Mouse (Mus musculus) heart, embryonic 10.5 days (tissue): Measurements from ENCODE around the gene Utrn. TPM values are rescaled to one million over a fixed set of nuclear protein-coding genes. Genes with fewer than 3 reads are reported as not detected.
A peak's percentile ranks its signal among the peaks of the same experiment; 100 is the strongest.

Source experiments
- DNase-seq: peaks from one replicate; pipeline ENCODE4 v3.0.0-alpha.2; 2017; ENCODE audit warnings: low spot score
- H3K27ac ChIP-seq: fragments of 300-500 bp; sonication (generic); 2 replicates; pipeline ENCODE4 v1.5.1; 2016; ENCODE audit warnings: mild to moderate bottlenecking
- H3K27me3 ChIP-seq: fragments of 300-500 bp; sonication (generic); 2 replicates; pipeline ENCODE4 v1.6.1; 2016; ENCODE audit warnings: mild to moderate bottlenecking; ENCODE audit not compliant: poor library complexity, insufficient read depth, severe bottlenecking
- H3K36me3 ChIP-seq: fragments of 300-500 bp; sonication (generic); 2 replicates; pipeline ENCODE4 v1.6.1; 2016; ENCODE audit warnings: mild to moderate bottlenecking, moderate library complexity
- H3K4me1 ChIP-seq: fragments of 300-500 bp; sonication (generic); 2 replicates; pipeline ENCODE4 v1.6.1; 2016; ENCODE audit warnings: mild to moderate bottlenecking
- H3K4me3 ChIP-seq: fragments of 300-500 bp; sonication (generic); 2 replicates; pipeline ENCODE4 v1.5.1; 2016; ENCODE audit warnings: mild to moderate bottlenecking, moderate library complexity
- H3K9me3 ChIP-seq: fragments of 300-500 bp; sonication (generic); 2 replicates; pipeline ENCODE4 v1.6.1; 2016; ENCODE audit warnings: mild to moderate bottlenecking, moderate library complexity
- WGBS: fragments of 180-500 bp; shearing (Covaris S2); methylation state at CpG from one replicate; pipeline ENCODE4 v1.1.7; 2016; 5-methylcytosine and 5-hydroxymethylcytosine counted together
- polyA plus RNA-seq: library from polyadenylated mRNA; unstranded; fragments of >200 nt; fragmentation: Nextera tagmentation; extraction: Ambion mirVana; gene quantifications from 2 replicates; pipeline ENCODE4 v1.2.1, GENCODE M21; 2016

Gene Utrn
- polyA plus RNA-seq, 1 experiment from 2014 or later, result 65.2 TPM

DNA sequence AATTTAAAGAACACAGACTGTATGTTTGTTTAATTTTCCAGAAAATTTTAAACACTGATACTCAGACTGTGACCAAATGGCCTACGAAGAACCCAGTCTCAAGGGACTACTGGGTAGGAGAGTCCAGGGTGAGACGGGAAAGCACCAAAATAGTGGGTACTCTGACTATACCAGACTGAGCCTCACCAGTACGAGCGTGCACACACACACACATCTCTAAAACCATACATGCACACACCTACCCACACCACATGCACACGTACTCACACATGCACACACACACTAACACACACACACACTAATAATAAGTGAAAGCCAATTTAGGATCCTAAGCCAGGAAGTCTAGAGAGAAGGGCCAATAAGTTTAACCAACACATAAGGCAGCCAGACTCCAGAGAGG, 381.0 kb downstream of the Utrn start:
- Histone ChIP-seq H3K27ac (no peak overlapping the region), H3K4me1 (peaks cover 4% of the 10 kb centered on the region; the same call in 1 of the 2 replicates), H3K36me3 (0 out of 2 replicates have a peak, but pooled peaks cover 3% of the 10 kb centered on the region), H3K9me3 (no peaks in the 10 kb centered on the region), H3K27me3 (no peaks in the 10 kb centered on the region), H3K4me3 (no peak overlapping the region)
- no peak for DNase-seq
- 90% methylated on average over 5 of the region's 5 CpGs for WGBS

DNA sequence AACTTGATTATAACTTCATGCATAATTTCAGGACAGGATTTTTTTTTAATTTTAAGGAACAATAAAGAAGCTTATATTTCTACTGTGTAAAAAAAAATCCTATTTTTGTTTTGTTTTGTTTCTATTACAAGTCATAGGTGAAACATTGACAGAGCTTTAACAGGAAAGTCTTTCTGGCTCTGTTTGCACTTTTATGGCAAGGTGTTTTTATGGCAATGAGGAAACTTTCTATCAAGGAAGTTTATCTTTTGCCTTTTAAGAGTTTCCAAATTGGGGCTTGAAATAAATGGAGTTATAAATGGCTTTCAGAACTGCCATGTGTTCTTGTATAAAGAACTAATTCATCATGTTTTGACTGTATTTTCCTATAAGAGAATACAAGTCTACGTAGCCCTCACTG, 385.7 kb downstream of the Utrn start:
- whole genome bisulfite sequencing, result 93% methylated on average over 1 of the region's 1 CpGs
- Histone ChIP-seq H3K4me3 (no peak overlapping the region), H3K27me3 (no peaks in the 10 kb centered on the region), H3K4me1 (peaks cover 4% of the 10 kb centered on the region; the same call in 1 of the 2 replicates), H3K9me3 (no peaks in the 10 kb centered on the region), H3K36me3 (0 out of 2 replicates have a peak, but pooled peaks cover 6% of the 10 kb centered on the region), H3K27ac (no peak overlapping the region)
- no peak for DNase-seq

DNA sequence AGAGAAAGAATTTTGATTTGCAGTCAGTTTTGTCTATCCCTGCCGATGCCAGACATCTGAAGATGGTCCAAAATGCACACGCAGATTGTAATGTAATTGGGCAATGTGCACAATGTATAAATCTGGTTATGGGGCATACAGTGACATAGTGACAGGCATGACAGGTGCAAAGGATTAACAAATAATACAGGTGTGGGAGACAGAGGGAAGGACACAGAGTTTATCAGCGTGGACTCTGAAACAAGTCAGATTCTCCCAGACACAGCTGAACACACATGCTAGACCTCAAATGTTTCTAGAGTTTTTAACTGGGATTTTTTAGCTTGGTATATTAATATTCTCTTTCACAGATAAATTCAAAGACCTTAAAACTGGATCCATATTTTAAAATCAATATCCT, 386.2 kb downstream of the Utrn start:
- DNase-seq, result no peak
- WGBS, result 90% methylated on average over 3 of the region's 3 CpGs

DNA sequence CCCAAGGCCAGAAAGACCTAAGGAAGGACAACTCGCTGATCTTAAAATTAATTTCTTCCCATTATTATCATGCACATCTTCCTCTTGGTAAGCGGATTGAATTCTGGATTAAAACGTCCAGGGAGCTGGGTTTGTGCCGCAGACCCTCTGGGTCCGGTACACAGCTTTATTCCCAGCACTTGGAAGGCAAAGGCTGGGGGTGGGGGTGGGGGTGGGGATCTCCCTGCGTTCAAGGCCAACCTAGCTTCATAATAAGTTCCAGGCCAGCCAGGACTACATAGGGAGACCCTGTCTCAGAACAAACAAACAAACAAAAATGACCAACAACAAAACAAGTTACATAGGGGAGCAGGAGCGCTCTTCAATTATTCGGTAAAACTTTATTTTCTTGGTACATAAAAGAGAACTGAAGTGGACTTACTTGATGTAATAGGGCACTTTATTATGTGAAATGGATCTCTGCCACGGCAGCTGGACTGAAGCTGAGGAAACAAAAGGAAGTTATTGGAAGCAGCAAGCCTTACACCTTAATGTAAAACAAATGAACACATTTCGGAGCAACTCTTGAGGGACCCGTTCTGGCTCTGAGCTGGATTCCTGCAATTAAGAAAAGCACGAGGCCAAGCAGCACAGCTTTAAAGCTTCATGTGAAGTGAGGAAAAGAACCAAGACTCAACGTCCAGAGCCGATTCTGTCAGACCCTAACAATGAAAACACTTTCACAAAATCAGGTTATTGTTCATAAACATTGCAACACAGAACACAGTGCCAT, 394.1 kb downstream of the Utrn start:
- no peak overlapping the region for H3K4me3 ChIP-seq
- no peaks in the 10 kb centered on the region for H3K36me3 ChIP-seq
- H3K27me3 ChIP-seq, result no peaks in the 10 kb centered on the region
- H3K4me1 ChIP-seq, result no peaks in the 10 kb centered on the region
- DNase-seq, result no peak
- H3K27ac ChIP-seq, result no peak overlapping the region
- 87% methylated on average over 14 of the region's 14 CpGs for WGBS
- no peaks in the 10 kb centered on the region for H3K9me3 ChIP-seq

More for the DNA sequence above, 386.2 kb downstream of the Utrn start:
- no peaks in the 10 kb centered on the region for H3K9me3 ChIP-seq
- peaks cover 4% of the 10 kb centered on the region; the same call in 1 of the 2 replicates for H3K4me1 ChIP-seq
- no peak overlapping the region for H3K4me3 ChIP-seq
- no peaks in the 10 kb centered on the region for H3K27me3 ChIP-seq
- H3K27ac ChIP-seq, result no peak overlapping the region
- 0 out of 2 replicates have a peak, but pooled peaks cover 6% of the 10 kb centered on the region for H3K36me3 ChIP-seq

DNA sequence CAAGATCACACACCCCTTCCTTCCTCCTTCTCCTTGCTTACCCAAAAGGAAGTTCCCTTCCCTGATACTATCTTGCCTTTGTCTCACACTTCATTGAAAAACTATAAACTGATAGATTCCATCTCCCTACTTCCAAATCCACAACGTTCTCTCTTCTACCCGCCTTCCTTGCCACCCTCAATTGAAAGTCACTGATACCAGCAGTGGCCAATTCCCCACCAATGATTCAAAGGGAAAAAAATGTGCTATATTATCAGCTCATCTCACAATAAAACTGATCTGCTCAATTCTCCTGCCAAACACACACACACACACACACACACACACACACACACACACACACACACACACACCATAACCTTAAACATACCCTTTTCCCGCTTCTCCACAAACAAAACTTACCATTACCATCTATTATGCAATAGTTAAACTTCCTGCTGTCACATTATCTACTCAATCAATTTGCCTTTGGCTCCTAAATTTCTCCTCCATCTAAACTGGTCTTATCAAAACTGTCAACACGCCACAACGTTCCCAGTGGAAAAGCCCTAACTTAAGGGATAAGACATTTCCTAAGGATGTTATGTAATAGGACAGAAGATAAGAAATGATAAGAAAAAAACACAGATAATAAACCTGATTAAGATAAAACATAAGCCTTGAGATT, 399.6 kb downstream of the Utrn start:
- Histone ChIP-seq H3K9me3 (no peaks in the 10 kb centered on the region), H3K4me3 (no peak overlapping the region), H3K4me1 (no peaks in the 10 kb centered on the region), H3K27ac (no peak overlapping the region), H3K27me3 (no peaks in the 10 kb centered on the region), H3K36me3 (0 out of 2 replicates have a peak, but pooled peaks cover 3% of the 10 kb centered on the region)
- no peak for DNase-seq
- 46% methylated on average over 5 of the region's 5 CpGs for WGBS

DNA sequence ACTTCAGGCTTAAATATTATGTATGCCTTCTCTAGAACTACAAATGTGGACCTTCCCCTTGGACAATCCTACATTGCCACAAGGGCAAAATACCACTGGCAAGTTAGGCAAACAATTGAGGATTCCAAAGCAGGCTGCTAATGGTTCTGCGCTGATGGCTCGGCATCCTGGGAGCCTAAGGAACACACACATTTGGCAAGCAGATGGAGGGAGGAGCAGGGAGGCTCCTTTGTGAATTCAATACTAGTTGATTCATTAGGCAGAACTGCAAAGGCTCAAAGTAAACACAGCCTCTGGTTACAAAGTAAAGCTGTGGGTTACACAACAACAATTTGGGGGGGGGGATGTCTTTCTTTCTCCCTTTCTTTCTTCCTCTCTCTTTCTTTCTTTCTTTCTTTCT, 401.6 kb downstream of the Utrn start:
- Histone ChIP-seq H3K27ac (no peak overlapping the region), H3K4me1 (no peaks in the 10 kb centered on the region), H3K9me3 (no peaks in the 10 kb centered on the region), H3K36me3 (peaks cover 12% of the 10 kb centered on the region; the same call in 1 of the 2 replicates), H3K27me3 (no peaks in the 10 kb centered on the region), H3K4me3 (no peak overlapping the region)
- WGBS, result 66% methylated on average over 2 of the region's 2 CpGs
- no peak for DNase-seq

DNA sequence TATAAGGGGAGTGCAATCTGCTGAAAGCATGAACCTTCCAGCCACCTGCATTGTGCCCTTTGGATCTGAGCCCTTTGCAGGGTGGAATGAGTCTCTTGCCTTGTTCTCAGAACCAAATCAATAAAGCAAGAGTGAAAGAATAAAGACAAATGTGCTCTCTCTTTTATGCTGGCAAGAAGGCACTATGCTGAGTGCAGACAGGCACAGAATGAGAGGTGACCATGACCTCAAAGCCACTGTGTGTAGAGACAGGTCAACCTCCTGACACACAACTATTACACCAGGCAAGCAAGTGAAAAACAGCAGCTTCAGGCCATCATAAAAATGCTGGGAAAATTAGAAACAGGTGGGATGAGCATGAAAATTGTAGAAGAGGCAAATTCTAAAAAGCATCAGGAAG, 408.2 kb downstream of the Utrn start:
- H3K9me3 ChIP-seq, result no peaks in the 10 kb centered on the region
- H3K36me3 ChIP-seq, result peaks cover 21% of the 10 kb centered on the region; the same call in 1 of the 2 replicates
- H3K27me3 ChIP-seq, result no peaks in the 10 kb centered on the region

DNA sequence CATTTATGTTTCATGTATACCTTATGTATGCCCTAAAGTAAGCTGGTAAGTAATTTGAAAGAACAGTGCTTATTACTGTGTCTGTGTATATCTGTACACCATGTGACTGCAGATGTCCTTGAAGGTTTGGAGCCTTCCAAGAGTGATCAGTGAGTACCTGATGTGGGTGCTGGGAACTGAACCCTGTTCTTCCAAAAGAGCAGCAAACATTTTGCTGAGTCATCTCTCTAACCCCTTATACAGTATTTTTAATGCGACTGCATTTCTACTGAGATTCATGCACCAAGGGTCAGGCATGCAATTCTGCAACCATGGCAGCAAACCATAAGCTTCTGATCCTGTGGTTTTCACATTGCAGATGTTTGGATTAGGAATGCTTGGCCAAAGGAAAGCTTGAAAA, 412.3 kb downstream of the Utrn start:
- Histone ChIP-seq H3K27ac (no peak overlapping the region), H3K4me1 (no peaks in the 10 kb centered on the region), H3K27me3 (no peaks in the 10 kb centered on the region), H3K36me3 (peaks cover 12% of the 10 kb centered on the region; the same call in 1 of the 2 replicates), H3K4me3 (no peak overlapping the region), H3K9me3 (no peaks in the 10 kb centered on the region)
- DNase-seq, result no peak
- 88% methylated on average over 1 of the region's 1 CpGs for WGBS

More for the DNA sequence above, 408.2 kb downstream of the Utrn start:
- no peak overlapping the region for H3K27ac ChIP-seq
- H3K4me1 ChIP-seq, result no peaks in the 10 kb centered on the region
- no peak for DNase-seq
- no peak overlapping the region for H3K4me3 ChIP-seq

DNA sequence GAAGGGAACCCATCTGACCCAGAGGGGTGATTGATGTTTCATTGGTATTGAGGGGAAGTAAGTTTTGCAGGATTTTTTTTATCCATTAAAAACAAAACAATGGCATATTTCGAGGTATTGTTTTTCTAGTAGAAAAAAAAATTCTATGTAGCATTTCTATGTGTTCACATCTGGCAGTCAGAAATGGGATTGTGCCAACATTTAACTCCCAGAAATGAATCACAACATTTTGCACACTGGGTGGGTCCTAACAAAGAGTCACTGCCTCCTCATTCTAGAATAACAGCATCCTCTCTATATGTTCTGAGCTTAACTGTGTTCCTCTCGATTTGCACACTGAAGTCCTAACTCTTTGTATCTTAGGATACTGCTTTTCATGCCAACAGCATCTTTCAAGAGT, 416.5 kb downstream of the Utrn start:
- Histone ChIP-seq H3K36me3 (peaks cover 12% of the 10 kb centered on the region; the same call in 1 of the 2 replicates), H3K9me3 (no peaks in the 10 kb centered on the region), H3K27me3 (no peaks in the 10 kb centered on the region), H3K4me1 (no peaks in the 10 kb centered on the region), H3K4me3 (no peak overlapping the region), H3K27ac (no peak overlapping the region)
- no peak for DNase-seq
- 82% methylated on average over 2 of the region's 2 CpGs for WGBS

DNA sequence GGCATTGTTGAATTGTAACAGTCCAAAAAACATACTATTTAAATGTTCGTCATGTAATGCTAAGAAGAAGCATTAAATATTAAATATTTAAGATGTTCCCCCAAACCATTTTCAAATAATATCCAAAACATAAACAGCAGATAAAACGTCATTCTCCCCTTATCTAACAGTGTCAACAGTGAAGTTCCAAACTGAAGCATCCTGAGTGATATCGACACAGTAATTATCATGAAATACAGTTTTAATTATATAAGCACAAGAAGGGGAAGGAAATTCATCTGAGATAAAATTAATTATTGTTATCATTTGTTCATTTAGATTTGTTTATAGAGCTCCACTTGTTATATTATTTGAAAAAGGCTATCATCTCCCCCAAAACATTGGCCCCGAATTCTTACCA, 425.0 kb downstream of the Utrn start:
- WGBS, result 87% methylated on average over 4 of the region's 4 CpGs
- no peak overlapping the region for H3K4me3 ChIP-seq
- no peak for DNase-seq
- H3K27me3 ChIP-seq, result no peaks in the 10 kb centered on the region
- H3K27ac ChIP-seq, result no peak overlapping the region
- peaks cover 30% of the 10 kb centered on the region; the same call in 1 of the 2 replicates for H3K36me3 ChIP-seq
- no peaks in the 10 kb centered on the region for H3K9me3 ChIP-seq
- H3K4me1 ChIP-seq, result no peaks in the 10 kb centered on the region

DNA sequence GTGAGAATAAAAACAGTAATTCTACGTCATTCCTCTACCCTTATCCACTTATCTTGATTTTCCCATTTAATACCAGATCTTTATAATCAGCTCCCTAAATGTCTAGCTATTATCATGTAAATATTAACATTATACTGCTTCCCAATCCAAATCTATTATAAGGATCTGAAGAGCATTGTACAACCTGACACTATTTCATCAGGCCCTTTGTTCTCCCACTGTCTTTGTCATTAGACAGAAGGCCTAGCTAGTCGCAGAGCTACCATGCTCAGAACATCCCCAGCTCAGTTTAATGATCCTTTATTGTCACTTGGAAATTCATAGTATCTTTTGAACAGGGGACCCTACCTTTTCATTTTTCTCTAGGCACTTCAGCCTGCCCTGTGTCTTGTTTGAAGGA, 436.0 kb downstream of the Utrn start:
- Histone ChIP-seq H3K9me3 (no peaks in the 10 kb centered on the region), H3K27ac (no peak overlapping the region), H3K4me3 (no peak overlapping the region), H3K27me3 (no peaks in the 10 kb centered on the region), H3K36me3 (0 out of 2 replicates have a peak, but pooled peaks cover 4% of the 10 kb centered on the region), H3K4me1 (no peaks in the 10 kb centered on the region)
- 82% methylated on average over 2 of the region's 2 CpGs for WGBS
- no peak for DNase-seq

DNA sequence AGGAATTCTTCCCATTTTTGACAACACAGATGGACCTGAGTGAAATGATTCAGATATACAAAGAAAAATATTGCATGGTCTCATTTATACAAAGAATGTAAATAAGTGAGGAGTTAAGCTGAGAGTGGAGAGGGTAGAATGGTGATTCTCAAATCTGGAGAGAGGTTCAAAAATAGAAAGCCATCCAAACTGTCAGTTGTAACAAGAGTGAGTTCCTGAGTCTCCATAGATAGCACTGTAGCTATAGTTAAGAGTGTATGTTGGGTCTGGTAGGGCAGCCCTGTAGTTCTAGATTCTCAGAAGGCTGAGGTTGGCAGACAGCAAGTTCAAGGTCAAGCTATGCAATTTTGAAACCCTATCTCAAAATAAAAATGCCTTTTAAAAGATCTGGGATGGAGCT, 438.8 kb downstream of the Utrn start:
- H3K27ac ChIP-seq, result peak overlapping the region; percentile 47; the same call in 1 of the 2 replicates
- H3K36me3 ChIP-seq, result no peaks in the 10 kb centered on the region
- no peaks in the 10 kb centered on the region for H3K4me1 ChIP-seq
- no peak overlapping the region for H3K4me3 ChIP-seq
- DNase-seq, result no peak
- H3K9me3 ChIP-seq, result no peaks in the 10 kb centered on the region
- H3K27me3 ChIP-seq, result no peaks in the 10 kb centered on the region

DNA sequence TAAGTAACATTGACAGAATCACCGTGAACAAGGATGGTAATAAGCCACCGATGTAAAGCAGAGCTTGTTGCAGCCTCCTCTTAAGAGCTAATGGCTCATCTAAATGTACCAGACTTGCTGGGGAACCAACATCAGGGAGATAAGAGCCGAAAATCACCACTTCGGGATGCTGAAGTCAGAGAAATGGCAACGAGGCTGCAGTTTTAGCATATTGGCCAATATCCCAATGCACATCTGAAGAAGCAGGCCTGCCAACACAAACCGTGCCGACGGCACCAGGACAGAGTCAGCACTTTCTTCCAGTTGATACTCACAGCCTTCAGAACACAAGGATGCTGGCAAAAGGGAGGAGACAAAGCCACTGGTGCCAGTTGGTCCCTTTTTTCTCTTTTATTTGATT, 442.3 kb downstream of the Utrn start:
- H3K4me1 ChIP-seq, result no peaks in the 10 kb centered on the region
- no peak overlapping the region for H3K27ac ChIP-seq
- H3K27me3 ChIP-seq, result no peaks in the 10 kb centered on the region
- no peaks in the 10 kb centered on the region for H3K36me3 ChIP-seq
- DNase-seq, result no peak
- no peaks in the 10 kb centered on the region for H3K9me3 ChIP-seq
- H3K4me3 ChIP-seq, result no peak overlapping the region
- WGBS, result 81% methylated on average over 8 of the region's 8 CpGs
